Mouse (Mus musculus) heart, postnatal 14 days (tissue): ENCODE results near the gene Ccnj. TPM values are rescaled to one million over a fixed set of nuclear protein-coding genes. Genes with fewer than 3 reads are reported as not detected.
A peak's percentile ranks its signal among the peaks of the same experiment; 100 is the strongest.

Experiments used
- DNase-seq, 2 experiments: peaks; one replicate each; pipeline ENCODE4 v3.0.0; 2021 to 2022
- intact Hi-C: fragments of 180-260 bp; cut with DNase I; formaldehyde crosslinking; loops from one replicate; pipeline ENCODE4 v1.15.1; 2025
- microRNA-seq, 2 experiments: library from miRNA; unstranded; fragments of <30 nt; microRNA quantifications; one replicate each; pipeline ENCODE4 v1.2.0; 2021 to 2022
- total RNA-seq, 2 experiments: library from RNA; stranded (reverse); gene quantifications; 2 replicates each; pipeline ENCODE4 v1.2.3; 2021

Gene Ccnj
- total RNA-seq, 2 experiments from 2014 or later = 6.8 to 7.1 TPM

DNA sequence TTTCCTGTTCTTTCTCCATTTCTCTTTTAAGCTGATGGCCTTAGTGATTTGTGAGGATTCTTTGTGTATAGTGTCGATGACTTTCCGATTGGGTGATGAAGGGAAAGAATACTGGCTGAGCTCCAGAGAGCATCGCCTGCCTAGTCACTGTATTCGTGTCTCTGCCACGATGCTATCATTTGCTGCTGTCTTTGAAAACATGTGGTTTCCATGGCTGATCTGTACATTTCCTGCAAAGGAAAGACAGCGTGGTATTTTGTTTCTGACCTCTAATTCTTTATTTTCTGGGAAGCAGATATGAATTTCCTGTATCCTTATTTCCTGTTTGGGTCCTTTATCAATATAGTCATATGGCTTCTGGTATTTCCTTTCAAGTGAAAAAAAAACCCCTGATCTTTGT lies 9.2 kb downstream of the Ccnj start:
- intact Hi-C loops = no loop called here
- DNase-seq = no peak

DNA sequence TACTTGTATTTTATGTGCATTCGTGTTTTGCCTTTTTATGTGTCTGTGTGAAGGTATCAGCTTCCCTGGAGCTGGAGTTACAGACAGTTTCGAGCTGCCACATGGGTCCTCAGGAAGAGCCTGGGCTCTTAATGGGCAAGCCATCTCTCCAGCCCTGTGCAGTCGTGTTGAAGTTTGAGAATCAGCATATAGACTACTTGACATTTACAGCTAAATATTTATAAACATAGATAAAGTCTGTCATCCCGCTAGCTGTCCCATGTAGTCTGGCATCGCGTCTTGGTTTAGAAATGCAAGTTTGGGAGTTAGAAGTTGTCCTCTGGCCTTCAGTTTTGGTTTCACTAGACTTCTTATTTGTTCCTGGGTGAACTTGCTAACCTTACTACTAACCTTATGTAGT lies 10.0 kb downstream of the Ccnj start:
- intact Hi-C loops = no loop called here
- DNase-seq = no peak

DNA sequence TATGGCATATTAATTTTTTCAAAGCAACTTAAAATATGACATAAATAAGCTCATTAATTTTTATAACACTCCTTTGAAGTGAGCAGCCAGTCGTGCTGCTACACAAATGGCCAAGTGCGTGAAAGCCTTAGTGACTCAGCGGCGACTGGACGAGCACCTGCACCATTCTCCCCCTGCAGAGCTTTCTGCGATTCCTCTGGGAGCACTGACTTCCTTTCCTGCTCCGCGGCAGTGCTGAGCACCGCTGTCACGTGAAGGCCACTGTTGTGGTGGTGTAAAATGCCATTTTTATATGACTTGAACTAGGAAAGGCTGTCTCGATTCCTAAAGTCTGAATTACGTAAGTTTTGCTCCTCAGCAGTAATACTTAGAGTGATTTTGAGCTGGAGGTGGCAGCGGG lies 10.5 kb downstream of the Ccnj start:
- DNase-seq = no peak
- intact Hi-C loops = no loop called here

DNA sequence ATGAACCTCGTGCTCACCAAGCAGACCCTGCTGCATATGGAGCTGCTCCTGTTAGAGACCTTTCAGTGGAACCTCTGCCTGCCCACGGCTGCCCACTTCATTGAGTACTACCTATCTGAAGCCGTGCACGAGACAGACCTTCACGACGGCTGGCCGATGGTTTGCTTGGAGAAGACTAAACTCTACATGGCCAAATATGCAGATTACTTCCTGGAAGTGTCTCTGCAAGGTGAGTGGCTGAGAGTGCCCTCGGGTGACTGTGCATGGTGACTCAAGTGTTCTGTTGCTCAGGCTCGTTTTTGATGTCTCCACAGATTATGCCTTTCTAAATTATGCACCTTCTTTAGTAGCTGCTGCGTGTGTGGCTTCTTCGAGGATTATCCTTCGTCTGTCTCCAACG lies 13.7 kb downstream of the Ccnj start:
- intact Hi-C loops = no loop called here
- DNase-seq = no peak

DNA sequence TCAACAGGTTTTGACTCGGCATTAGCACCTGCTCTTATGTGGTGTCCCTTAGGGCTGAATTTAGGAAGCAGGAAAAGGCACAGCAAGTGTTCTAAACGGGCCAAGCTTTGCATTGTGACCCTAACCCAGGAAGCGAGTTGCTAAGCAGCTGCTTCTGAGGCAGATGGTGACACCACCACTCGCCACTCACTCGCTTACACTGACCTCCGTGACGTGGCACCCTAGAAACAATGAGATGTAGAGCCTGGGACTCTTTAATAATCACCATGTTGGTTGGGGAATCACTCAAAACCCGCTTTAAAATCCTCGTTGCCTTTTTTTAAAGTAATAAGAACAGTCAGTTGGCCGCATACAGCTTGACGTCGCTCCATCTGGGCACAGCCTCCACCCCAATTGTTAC lies 18.3 kb downstream of the Ccnj start:
- intact Hi-C loops = no loop called here
- no peak for DNase-seq

DNA sequence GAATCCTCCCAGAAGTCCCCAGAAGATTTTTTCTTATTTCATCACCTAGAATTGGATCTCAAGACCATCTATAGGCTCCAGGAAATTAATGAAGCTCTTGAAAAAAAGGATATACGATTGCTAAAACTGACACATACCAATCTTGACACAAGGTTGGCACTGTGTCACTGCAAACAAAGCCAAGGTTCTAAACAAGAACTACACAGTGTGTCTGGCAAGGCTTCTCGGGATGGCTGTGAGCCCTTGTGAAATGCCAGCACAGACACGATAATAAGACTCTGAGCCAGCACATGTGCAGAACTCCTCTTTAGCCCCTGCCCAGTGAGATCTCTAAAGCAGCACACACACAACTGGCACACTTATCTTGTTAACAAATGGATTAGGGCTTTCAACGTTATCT lies 28.5 kb downstream of the Ccnj start:
- peak; percentile 39 to 63 for DNase-seq
- intact Hi-C loops = no loop called here

DNA sequence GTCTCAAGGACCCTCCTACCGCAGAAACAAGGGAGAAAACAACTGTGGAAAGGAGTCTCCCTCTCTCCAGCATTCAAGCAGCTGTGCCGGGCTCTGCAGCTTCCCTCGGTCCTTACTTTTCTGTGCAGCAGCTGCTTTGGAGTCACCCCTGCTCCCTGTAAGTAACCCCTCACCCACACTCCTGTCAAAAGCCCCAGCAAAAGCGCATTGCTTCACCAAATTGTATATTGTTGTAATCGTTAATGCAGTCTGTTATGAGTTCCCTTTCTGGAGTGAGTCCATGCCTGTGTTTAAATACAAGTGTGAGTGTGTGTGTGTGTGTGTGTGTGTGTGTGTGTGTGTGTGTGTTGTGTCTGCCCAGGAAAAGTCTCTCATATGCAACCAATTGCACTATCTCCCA lies 37.2 kb downstream of the Ccnj start:
- DNase-seq = no peak

DNA sequence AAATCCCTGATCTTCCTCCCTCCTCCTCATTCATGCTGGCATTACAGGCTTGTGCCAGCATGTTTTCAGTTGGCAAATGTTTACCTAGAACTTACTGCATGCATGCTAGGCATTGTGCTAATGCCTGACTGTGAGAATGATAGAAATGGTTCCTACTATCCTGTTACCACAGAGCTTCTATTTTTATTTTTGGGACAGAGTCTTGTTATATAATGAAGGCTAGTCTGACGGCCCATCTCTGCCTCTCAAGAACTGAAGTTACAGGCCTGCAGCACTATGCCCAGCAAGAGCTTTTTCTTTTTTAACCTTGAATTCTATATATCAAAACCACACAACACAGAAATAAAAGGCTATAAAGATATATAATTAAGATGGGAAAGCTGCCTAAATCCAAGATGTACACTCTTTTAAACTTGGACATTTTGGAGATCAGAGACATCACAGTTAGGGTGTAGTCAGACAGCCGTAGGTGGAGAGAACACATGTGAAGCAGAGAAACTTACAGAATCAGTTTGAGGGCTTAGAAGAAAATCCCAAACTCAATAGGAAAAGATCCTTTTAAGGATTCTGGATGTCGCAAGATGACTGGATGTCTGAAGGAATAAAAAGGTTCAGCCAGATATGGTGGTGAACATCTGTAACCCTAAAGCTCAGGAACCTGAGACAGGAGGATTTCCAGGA lies 38.5 kb downstream of the Ccnj start:
- DNase-seq = no peak
- intact Hi-C loops = no loop called here

More for the DNA sequence above, 37.2 kb downstream of the Ccnj start:
- intact Hi-C loops = no loop called here

DNA sequence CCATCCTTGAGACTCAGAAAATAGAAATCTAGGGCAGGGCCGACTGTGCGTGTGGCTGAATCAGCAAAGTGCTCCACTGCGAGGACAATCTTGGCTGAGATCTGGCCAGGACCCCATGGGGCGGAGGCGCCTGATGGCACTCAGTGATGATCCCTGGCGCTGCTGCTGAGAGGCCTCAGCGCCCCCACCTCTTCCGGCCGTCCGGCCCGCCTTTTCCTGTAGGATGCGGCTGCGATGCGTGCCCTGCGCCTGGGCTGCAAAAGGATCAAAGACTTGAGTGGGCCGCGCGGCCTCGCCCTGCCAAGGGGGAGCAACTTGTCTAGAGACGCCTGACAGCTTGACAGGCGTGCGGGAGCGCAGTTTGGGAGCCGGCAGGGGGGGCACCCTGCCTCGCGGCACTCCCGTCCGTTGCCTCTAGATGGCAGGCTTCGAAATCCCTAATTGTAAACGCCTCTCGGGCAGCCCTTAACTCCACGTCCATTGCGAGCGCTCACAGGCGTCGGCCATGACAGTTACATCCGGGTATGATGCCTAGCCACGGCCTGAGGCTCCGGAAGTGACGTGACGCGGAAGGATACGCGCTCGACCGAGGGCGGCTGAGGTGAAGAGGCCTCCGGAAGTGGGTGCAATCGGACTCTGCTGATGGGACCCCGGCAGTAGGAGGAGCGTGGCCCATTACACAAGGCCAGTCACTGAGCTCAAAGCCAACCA lies 42.0 kb downstream of the Ccnj start:
- intact Hi-C loops = loop anchor here (1.0 kb wide), 1 partner anchor 21 kb away; the partner anchor contains the start of gene Zfp518a
- DNase-seq = peak; percentile 82 to 92

DNA sequence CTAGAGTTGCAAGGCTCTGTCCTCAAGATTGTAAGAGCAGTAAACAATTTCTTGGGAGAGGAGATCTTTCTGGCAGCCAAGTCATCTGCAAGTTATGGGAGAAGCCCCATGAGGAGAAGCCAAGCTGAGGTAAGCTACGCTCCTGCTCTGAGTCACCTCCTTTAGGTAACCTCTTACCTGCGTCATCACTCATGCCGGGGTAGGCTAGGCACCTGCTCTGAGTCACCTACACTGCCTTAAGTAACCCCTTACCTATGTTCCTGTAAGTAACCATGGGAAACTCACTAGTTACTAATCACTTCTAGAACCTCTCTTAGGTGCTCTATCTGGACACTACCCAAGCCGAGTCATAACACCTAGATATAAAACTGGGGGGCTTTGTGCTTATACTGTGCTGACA lies 50.6 kb downstream of the Ccnj start:
- intact Hi-C loops = no loop called here
- DNase-seq = no peak

DNA sequence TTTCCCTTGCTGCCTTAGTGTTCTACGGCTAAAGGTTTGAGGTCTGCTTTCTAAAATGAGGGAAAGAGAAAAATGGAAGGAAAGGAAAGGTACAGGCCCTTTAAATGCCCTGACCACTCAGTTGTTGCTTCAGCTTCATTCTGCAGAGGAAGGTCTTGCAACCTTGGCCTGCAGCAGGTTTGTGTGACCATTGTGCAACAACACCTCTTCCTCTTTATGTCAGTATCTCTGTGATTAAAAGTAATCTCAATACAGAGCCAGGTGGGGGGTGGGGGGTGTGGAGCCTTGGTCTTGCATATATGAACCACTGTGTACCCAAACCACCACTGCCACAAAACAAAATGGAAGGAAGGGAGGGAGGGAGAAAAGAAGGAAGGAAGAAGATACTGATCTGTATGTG lies 57.8 kb downstream of the Ccnj start:
- intact Hi-C loops = no loop called here
- no peak for DNase-seq

DNA sequence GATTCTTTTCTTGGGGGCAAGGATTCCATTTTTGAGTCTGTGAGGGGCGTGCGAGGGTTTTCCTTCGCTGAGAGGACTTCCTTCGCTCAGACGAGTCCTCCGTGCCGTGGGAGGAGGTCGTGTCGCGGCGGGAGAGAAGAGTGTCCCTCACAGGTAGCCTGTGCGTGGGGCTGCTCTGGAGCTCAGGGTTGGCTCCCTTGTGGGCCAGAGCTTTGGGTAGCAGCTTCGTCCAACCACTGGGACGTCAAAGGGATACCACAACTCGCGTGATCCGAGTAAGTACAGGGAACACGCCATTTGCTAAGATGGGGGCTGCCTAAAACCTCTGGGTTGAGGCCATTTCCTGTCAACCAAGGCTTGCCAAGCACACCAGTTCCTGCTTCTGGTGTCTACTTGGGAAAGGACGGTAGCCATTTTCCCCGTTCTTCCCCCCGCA lies 63.0 kb downstream of the Ccnj start:
- no peak for DNase-seq
- intact Hi-C loops = loop anchor here (1.0 to 2.0 kb wide), 2 partner anchors 21 to 61 kb away; no protein-coding TSS in a partner anchor

DNA sequence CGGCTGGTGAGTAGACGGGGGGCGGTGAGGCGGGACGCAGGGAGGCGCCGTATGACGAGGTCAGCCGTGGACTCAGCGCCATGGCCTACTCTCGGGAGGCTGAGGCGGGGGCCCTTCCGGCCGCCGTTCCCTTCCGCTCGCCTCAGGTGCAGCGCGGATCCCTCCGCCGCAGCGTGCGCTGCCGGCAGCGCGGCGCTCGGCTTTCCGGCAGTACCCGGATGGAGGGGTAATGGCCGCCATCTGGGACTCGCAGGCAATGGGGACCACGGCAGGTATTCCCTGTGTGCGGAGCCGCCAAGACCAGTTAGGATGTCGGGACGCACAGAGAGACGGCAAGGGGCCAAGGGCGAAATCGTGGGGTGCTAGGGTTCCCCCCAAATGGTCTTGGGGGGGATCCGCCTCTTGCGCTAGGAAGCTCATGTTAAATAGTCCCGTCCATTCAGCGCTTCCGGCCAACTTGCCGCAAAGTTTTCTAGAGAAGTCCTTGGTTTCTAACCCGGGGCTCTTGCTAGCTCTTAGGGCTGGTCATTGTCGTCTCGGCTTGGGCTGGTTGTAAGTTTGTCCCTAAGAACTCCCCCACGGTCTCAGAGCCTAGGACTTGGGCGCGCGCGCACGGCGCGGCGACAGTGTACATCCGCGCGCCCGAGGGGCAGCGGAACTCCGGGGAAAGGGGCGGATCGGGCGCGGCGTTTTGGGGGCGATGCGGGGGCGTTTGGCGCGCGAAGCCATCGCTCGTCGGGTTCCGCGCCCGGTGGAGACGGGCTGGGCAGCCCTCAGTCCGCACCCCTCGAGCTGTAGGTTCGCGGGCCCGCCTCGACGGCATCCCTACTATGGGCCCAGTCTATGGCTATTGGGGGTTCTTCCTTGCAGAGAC lies 63.7 kb downstream of the Ccnj start, which contains the start of gene Zfp518a:
Gene Zfp518a, plus strand, starts transcription at position 187 of the 874 bp plus-strand sequence.
- intact Hi-C loops = loop anchor here (1.0 to 2.0 kb wide), 2 partner anchors 21 to 62 kb away; no protein-coding TSS in a partner anchor

DNA sequence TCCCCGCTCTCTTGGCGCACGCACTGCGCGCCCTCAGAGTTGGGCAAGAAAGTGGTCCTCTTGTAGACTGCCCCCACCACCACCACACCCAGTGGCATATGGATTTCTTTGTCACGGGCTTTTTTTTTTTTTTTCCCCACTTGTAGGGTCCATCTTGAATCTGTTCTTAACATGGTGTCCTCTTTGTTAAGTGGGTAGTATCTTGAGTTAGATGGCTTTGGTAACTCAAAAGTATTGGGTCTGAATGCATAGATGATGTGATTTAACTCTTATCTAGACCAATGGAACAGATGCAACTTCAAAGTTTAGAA lies 64.3 kb downstream of the Ccnj start:
- intact Hi-C loops = loop anchor here (2.0 kb wide), 1 partner anchor 63 kb away; no protein-coding TSS in a partner anchor
- DNase-seq = no peak

More for the DNA sequence above, 63.7 kb downstream of the Ccnj start, which contains the start of gene Zfp518a:
- DNase-seq = peak; percentile 89 to 91

Small RNA genes lying within 50 kb of the gene (microRNA-seq; reads per million reads assigned to microRNA genes)
- 0.12 to 1.1 reads per million in 2 experiments for gene Mir8092

Other genes with a start within 250 kb of the Ccnj start
- 10 to 100 TPM in 1 of 2 experiments, 1 to 10 TPM in 1; 9.9 to 12.2 TPM for gene Aldh18a1, start 242.8 kb upstream of the Ccnj start, total RNA-seq
- 1 to 10 TPM; 8.6 to 8.8 TPM for gene Tctn3, start 219.0 kb upstream of the Ccnj start, total RNA-seq
- gene Entpd1, start 218.9 kb upstream of the Ccnj start, total RNA-seq = 10 to 100 TPM; 34.5 to 40.2 TPM
- not detected for gene Cc2d2b, start 82.5 kb upstream of the Ccnj start, total RNA-seq
- gene Zfp518a, start 63.4 kb downstream of the Ccnj start, total RNA-seq = 1 to 10 TPM; 7.2 to 8.6 TPM
- gene Blnk, start 163.3 kb downstream of the Ccnj start, total RNA-seq = under 1 TPM; 0.76 to 0.81 TPM
- gene Dntt, start 198.0 kb downstream of the Ccnj start, total RNA-seq = 10 to 100 TPM in 1 of 2 experiments, under 1 TPM in 1; 0.74 to 16.5 TPM
- not detected for gene Opalin, start 245.8 kb downstream of the Ccnj start, total RNA-seq